Mouse (Mus musculus): ENCODE measurements around the gene Itga2. TPM values are rescaled to one million over a fixed set of nuclear protein-coding genes. Genes with fewer than 3 reads are reported as not detected.

The Itga2 gene
- polyA plus RNA-seq, 1 experiment = 2.1 TPM

- TF ChIP-seq CTCF (IDR thresholded peaks at IDR 0.05; ENCODE audit: borderline replicate concordance, extremely low read depth, insufficient read depth, insufficient read length) = no peak
- no peak for TF ChIP-seq POLR2A (IDR thresholded peaks at IDR 0.05; ENCODE audit: borderline replicate concordance, extremely low read depth, insufficient read depth, insufficient read length, poor library complexity, severe bottlenecking)
- DNase-seq (ENCODE audit: low read depth) = no peak
Measured at GRCm38 (mm10) chr13:114878667-114879066, 53.2 kb downstream of the Itga2 start.

DNA sequence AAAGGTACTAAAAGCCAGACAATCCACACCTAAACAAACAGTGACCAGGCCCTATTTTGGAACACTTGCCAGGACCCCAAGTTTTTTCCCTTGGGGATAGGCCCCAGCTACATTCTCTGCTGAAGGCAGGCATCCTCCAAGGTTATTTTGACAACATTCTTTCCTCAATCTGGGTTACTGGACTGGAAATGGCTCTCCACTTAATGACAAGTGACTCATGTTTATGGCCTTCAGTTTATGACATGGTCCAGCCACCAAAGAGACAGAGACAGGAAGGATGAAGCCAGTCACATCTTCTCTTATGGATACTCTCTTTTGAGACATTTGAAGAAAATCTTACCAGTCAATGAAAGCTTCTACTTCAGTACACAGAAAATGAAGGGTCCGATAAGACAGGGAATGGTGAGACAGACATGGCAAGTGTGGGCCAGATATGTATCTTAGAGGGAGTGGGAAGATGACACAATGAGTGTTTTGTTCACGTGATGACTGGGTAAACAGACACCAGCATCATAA is 55.8 kb downstream of the Itga2 start:
- TF ChIP-seq CTCF (IDR thresholded peaks at IDR 0.05; ENCODE audit: borderline replicate concordance, extremely low read depth, insufficient read depth, insufficient read length) (no peak), POLR2A (IDR thresholded peaks at IDR 0.05; ENCODE audit: borderline replicate concordance, extremely low read depth, insufficient read depth, insufficient read length, poor library complexity, severe bottlenecking) (no peak)

DNA sequence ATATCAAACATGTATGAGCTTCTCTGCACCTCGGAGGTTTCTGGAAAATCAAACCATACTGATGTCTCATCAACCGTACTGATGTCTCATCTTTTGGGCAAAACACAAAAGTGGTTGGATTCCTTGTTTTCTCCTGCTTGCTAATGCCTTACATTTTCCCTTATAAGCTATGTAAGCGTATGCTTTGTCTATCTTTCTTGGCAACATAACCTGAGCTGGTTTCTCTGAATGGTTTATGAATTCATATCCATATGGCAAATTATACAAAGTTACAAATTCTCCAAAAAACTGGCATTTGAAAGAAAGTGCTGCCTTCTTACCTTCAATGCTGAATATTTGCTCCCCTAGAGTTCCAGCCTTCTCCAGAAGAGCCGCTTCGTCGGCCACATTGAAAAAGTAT is 57.2 kb downstream of the Itga2 start:
- DNase-seq (ENCODE audit: low read depth) = no peak
- TF ChIP-seq CTCF (IDR thresholded peaks at IDR 0.05; ENCODE audit: borderline replicate concordance, extremely low read depth, insufficient read depth, insufficient read length) = no peak
- no peak for TF ChIP-seq POLR2A (IDR thresholded peaks at IDR 0.05; ENCODE audit: borderline replicate concordance, extremely low read depth, insufficient read depth, insufficient read length, poor library complexity, severe bottlenecking)

More for the DNA sequence above, 55.8 kb downstream of the Itga2 start:
- no peak for DNase-seq (ENCODE audit: low read depth)

- DNase-seq (ENCODE audit: low read depth) = no peak
- TF ChIP-seq CTCF (IDR thresholded peaks at IDR 0.05; ENCODE audit: borderline replicate concordance, extremely low read depth, insufficient read depth, insufficient read length) (no peak), POLR2A (IDR thresholded peaks at IDR 0.05; ENCODE audit: borderline replicate concordance, extremely low read depth, insufficient read depth, insufficient read length, poor library complexity, severe bottlenecking) (no peak)
Measured at GRCm38 (mm10) chr13:114857525-114857924, 74.4 kb downstream of the Itga2 start.

GRCm38 (mm10) chr13:114856269-114856627 is 75.7 kb downstream of the Itga2 start:
- DNase-seq (ENCODE audit: low read depth) = peak; percentile 45
- TF ChIP-seq CTCF (IDR thresholded peaks at IDR 0.05; ENCODE audit: borderline replicate concordance, extremely low read depth, insufficient read depth, insufficient read length) (no peak), POLR2A (IDR thresholded peaks at IDR 0.05; ENCODE audit: borderline replicate concordance, extremely low read depth, insufficient read depth, insufficient read length, poor library complexity, severe bottlenecking) (no peak)

DNA sequence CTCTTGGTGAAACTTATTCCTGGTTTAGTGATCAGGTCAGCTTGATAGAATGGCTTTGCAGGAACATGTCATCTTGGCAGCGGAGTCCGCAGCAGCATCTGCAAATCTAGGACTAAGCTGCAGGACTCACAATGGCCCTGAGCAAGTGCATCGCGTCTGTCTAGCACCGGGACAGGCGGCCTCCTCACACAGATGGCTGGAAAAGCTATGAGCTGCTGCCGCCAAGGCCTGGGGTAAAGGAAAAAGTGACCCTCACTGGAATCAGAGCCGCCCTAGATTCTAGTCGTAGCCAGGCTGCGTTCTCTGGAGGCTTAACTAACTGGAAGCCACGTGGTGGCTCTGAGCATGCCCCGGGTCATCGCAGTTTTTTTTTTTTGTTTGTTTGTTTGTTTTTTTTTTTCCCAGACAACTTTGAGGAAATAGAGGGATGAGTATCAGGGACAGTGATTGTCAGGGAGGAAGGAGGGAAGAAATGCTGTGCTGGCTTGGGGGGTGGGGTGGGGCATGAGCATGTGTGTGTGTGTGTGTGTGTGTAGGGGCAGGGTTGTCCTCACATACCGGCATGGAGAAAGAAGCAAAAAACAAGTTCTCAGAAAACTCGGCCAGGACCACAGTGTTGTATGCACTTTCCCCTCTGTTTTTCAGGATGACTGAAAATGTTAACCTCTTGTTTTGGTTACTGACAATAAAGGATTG is 76.2 kb downstream of the Itga2 start:
- DNase-seq (ENCODE audit: low read depth) = peak; percentile 62
- no peak for TF ChIP-seq CTCF (IDR thresholded peaks at IDR 0.05; ENCODE audit: borderline replicate concordance, extremely low read depth, insufficient read depth, insufficient read length)
- TF ChIP-seq POLR2A (IDR thresholded peaks at IDR 0.05; ENCODE audit: borderline replicate concordance, extremely low read depth, insufficient read depth, insufficient read length, poor library complexity, severe bottlenecking) = no peak

GRCm38 (mm10) chr13:114854428-114854827 is 77.5 kb downstream of the Itga2 start:
- no peak for DNase-seq (ENCODE audit: low read depth)
- TF ChIP-seq POLR2A (IDR thresholded peaks at IDR 0.05; ENCODE audit: borderline replicate concordance, extremely low read depth, insufficient read depth, insufficient read length, poor library complexity, severe bottlenecking) (no peak), CTCF (IDR thresholded peaks at IDR 0.05; ENCODE audit: borderline replicate concordance, extremely low read depth, insufficient read depth, insufficient read length) (no peak)

- no peak for DNase-seq (ENCODE audit: low read depth)
- no peak for TF ChIP-seq POLR2A (IDR thresholded peaks at IDR 0.05; ENCODE audit: borderline replicate concordance, extremely low read depth, insufficient read depth, insufficient read length, poor library complexity, severe bottlenecking)
Measured at GRCm38 (mm10) chr13:114854023-114854422, 77.9 kb downstream of the Itga2 start.

DNA sequence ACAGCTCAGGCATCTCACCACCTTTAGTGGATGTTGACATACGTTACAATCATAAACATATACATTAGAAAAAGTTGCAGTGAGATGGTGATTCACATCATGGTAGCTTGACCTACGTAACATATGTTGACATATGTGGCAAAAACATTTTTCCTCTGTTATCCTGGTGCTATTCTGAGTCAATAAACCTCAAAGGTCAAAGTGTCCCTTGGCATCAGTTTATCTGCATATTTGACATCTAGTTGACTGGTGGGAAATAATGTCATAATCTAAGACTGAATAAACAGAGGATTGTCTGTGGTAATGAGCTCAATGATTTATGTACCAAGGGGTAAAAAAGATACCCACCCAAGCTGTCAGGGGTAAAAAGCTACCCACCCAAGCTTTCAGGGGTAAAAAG is 78.7 kb downstream of the Itga2 start:
- DNase-seq (ENCODE audit: low read depth) = no peak

DNA sequence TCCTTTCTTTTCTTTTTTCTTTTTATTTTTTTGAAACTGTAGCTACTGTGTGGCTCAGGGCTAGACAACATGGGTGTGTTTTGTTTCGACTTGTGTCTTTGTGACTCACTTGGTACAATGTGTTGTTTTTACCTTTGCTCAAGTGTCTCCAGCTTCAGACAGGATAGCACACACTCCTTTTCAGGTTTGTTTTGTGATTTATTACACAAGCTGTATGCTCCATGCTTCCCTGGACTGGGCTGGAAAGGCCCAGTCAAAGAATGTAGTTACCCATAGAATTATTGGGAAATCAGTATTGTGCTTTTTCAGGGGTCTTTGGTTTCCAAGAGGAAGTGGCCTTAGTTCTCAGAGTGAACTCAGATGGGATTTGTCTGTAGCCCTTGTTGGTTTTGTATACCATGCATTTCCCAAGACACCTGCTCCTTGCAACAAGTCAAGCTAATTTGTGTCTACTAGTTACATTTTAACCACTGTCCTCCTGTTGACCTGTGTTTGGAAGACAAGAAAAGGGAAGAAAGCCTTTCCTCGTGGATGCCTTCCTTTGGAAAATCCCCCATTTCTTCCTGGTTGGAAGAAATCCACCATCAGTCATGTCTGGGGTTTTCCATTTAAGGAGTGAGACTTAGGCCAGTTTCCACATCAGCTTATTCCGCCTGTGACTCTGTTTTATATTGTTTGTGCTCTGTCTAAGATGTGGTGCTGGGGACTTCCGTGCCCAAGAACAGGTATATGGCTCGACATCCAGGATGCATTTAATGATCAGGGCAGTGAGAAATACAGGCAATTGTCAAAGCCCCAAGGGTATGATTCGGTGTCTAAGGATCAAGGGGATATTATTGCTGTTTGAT is 79.4 kb downstream of the Itga2 start:
- DNase-seq (ENCODE audit: low read depth) = no peak
- no peak for TF ChIP-seq POLR2A (IDR thresholded peaks at IDR 0.05; ENCODE audit: borderline replicate concordance, extremely low read depth, insufficient read depth, insufficient read length, poor library complexity, severe bottlenecking)

More for the DNA sequence above, 78.7 kb downstream of the Itga2 start:
- no peak for TF ChIP-seq CTCF (IDR thresholded peaks at IDR 0.05; ENCODE audit: borderline replicate concordance, extremely low read depth, insufficient read depth, insufficient read length)
- TF ChIP-seq POLR2A (IDR thresholded peaks at IDR 0.05; ENCODE audit: borderline replicate concordance, extremely low read depth, insufficient read depth, insufficient read length, poor library complexity, severe bottlenecking) = no peak

- TF ChIP-seq CTCF (IDR thresholded peaks at IDR 0.05; ENCODE audit: borderline replicate concordance, extremely low read depth, insufficient read depth, insufficient read length) = no peak
- TF ChIP-seq POLR2A (IDR thresholded peaks at IDR 0.05; ENCODE audit: borderline replicate concordance, extremely low read depth, insufficient read depth, insufficient read length, poor library complexity, severe bottlenecking) = no peak
- no peak for DNase-seq (ENCODE audit: low read depth)
Measured at GRCm38 (mm10) chr13:114848945-114849344, 83.0 kb downstream of the Itga2 start.

DNA sequence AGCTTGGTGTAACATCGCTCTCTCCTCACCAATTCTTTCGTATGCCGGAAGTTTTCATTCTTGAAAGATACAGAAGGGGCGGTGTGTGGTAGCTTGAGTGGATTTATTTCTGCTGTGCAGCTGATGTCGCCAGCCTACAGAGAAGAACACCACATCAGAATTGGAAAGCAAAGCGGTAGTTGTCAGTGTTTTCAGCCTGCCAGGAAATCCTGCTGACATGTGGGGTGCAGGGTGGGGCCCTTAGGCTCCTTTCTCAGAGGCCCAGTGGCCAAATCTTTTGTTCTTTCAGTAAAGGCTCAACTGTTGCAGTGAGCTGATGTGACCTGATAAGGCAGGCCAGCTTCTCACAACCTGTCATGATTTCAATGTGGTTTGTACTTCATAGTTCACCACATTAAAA is 86.1 kb downstream of the Itga2 start:
- no peak for TF ChIP-seq CTCF (IDR thresholded peaks at IDR 0.05; ENCODE audit: borderline replicate concordance, extremely low read depth, insufficient read depth, insufficient read length)
- DNase-seq (ENCODE audit: low read depth) = no peak

All from brain, embryonic 14.5 days (tissue).